8 mouse cellular contexts compared by ENCODE assay signal in the genomic region with DNA sequence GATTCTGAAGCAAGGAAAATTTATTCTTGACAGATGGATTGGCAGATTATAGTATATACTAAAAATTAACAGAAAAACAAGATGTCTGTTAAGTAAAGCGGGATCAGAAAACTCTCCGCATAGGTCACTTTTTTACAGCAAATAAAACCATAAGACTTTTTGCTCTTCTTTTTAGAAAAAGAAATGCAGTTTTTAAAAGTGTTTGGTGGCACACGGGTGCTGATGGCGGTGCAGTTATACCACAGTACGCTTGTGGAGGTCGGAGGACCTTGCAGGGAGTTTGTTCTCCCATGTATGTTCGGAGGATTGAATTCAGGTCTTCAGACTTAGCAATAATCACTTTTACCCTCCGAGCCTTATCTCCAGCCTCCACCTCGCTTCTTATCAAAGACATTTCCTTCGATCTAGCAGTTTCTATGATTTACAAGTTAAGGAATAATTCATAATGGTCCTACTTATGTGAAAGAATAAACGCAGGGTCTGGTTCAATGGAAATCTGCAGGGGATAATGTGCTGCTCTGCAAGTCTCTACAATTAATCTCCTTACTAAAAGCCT.
DNase-seq lines count a peak whose midpoint lies in the region; ATAC-seq and TF ChIP-seq lines count a peak whose summit lies in the region.

No protein-coding gene starts in this region.

- H3K9me3 ChIP-seq in embryonic facial prominence, embryonic 11.5 days (replicated peaks; ENCODE audit: control insufficient read depth, low read length): no peaks in the 10 kb centered on the region
- no peaks in the 10 kb centered on the region for H3K9me3 ChIP-seq in intestine, embryonic 15.5 days
- no peaks in the 10 kb centered on the region for H3K9me3 ChIP-seq in neural tube, embryonic 12.5 days

- peak overlapping the region; percentile 45 for H3K9ac ChIP-seq in embryonic facial prominence, embryonic 11.5 days (replicated peaks; ENCODE audit: low read length)
- peak overlapping the region; percentile 40 for H3K9ac ChIP-seq in intestine, embryonic 15.5 days
- H3K9ac ChIP-seq in neural tube, embryonic 12.5 days: peak overlapping the region; percentile 9

- no peak for ATAC-seq in embryonic facial prominence, embryonic 11.5 days (replicated peaks; ENCODE audit: insufficient number of reproducible peaks, low FRiP score, low TSS enrichment, low read depth)
- no peak for ATAC-seq in intestine, embryonic 15.5 days
- ATAC-seq in neural tube, embryonic 12.5 days (ENCODE audit: low FRiP score, low read depth): no peak; the same call in 1 of the 2 replicates

- no peaks in the 10 kb centered on the region for H3K36me3 ChIP-seq in embryonic facial prominence, embryonic 11.5 days (replicated peaks; ENCODE audit: control insufficient read depth, insufficient read depth, low read depth, low read length)
- no peaks in the 10 kb centered on the region for H3K36me3 ChIP-seq in intestine, embryonic 15.5 days
- H3K36me3 ChIP-seq in neural tube, embryonic 12.5 days: no peaks in the 10 kb centered on the region

- DNase-seq in cerebellum, adult 2 months: peak in 1 of 2 experiments; percentile 38
- DNase-seq in cerebellum, postnatal 4 days (ENCODE audit: low spot score in 2 of 2): no peak
- DNase-seq in 3T3-L1 (ENCODE audit: low read depth, low spot score): peak; percentile 56
- DNase-seq in embryonic facial prominence, embryonic 11.5 days (ENCODE audit: low spot score): peak; percentile 42
- no peak for DNase-seq in right cerebral cortex, postnatal 36 days (ENCODE audit: low spot score in 2 of 2)
- no peak for DNase-seq in kidney, postnatal 10 days

- no peak for TF ChIP-seq CTCF in cerebellum, adult 2 months (IDR thresholded peaks at IDR 0.05; ENCODE audit: borderline replicate concordance, insufficient read depth, low read depth, low read length)

- peak overlapping the region; percentile 79 for H3K4me3 ChIP-seq in cerebellum, adult 2 months (replicated peaks; ENCODE audit: insufficient read depth, low read depth, low read length)
- peak overlapping the region; percentile 22 for H3K4me3 ChIP-seq in embryonic facial prominence, embryonic 11.5 days (ENCODE audit: low read depth, low read length)
- peak overlapping the region; percentile 32 for H3K4me3 ChIP-seq in intestine, embryonic 15.5 days (replicated peaks)
- H3K4me3 ChIP-seq in neural tube, embryonic 12.5 days: peak overlapping the region; percentile 24

- TF ChIP-seq POLR2A in cerebellum, adult 2 months (IDR thresholded peaks at IDR 0.05; ENCODE audit: borderline replicate concordance, insufficient read depth, low read length): no peak

- peak overlapping the region; percentile 97 for H3K27ac ChIP-seq in cerebellum, adult 2 months (ENCODE audit: insufficient read depth, low read length)
- H3K27ac ChIP-seq in embryonic facial prominence, embryonic 11.5 days (replicated peaks; ENCODE audit: low read depth, low read length): peak overlapping the region; percentile 11
- peak overlapping the region; percentile 83 for H3K27ac ChIP-seq in intestine, embryonic 15.5 days
- H3K27ac ChIP-seq in neural tube, embryonic 12.5 days: peak overlapping the region; percentile 80

- no peaks in the 10 kb centered on the region for H3K27me3 ChIP-seq in cerebellum, adult 2 months (ENCODE audit: control insufficient read depth, insufficient read depth, low read length)
- H3K27me3 ChIP-seq in embryonic facial prominence, embryonic 11.5 days (ENCODE audit: control insufficient read depth, insufficient read depth, low read length): no peaks in the 10 kb centered on the region
- H3K27me3 ChIP-seq in intestine, embryonic 15.5 days (replicated peaks): no peaks in the 10 kb centered on the region
- H3K27me3 ChIP-seq in neural tube, embryonic 12.5 days (replicated peaks): no peaks in the 10 kb centered on the region

- 5% methylated on average over 11 of the region's 11 CpGs for WGBS in cerebellum, adult 2 months
- WGBS in embryonic facial prominence, embryonic 11.5 days: 12% methylated on average over 11 of the region's 11 CpGs
- 6% methylated on average over 11 of the region's 11 CpGs for WGBS in intestine, embryonic 15.5 days
- WGBS in neural tube, embryonic 12.5 days: 11% methylated on average over 11 of the region's 11 CpGs

- no peaks in the 10 kb centered on the region; the same call in 1 of the 2 replicates for H3K4me1 ChIP-seq in cerebellum, adult 2 months (ENCODE audit: control insufficient read depth, insufficient read depth, low read length)
- H3K4me1 ChIP-seq in embryonic facial prominence, embryonic 11.5 days (ENCODE audit: control insufficient read depth, insufficient read depth, low read length): no peaks in the 10 kb centered on the region; the same call in 1 of the 2 replicates
- no peaks in the 10 kb centered on the region for H3K4me1 ChIP-seq in intestine, embryonic 15.5 days (replicated peaks)
- H3K4me1 ChIP-seq in neural tube, embryonic 12.5 days: peaks cover 7% of the 10 kb centered on the region; the same call in 1 of the 2 replicates

- peak overlapping the region; percentile 45 for H3K4me2 ChIP-seq in embryonic facial prominence, embryonic 11.5 days (ENCODE audit: low read depth, low read length)
- H3K4me2 ChIP-seq in intestine, embryonic 15.5 days (replicated peaks): peak overlapping the region; percentile 60
- H3K4me2 ChIP-seq in neural tube, embryonic 12.5 days (replicated peaks): peak overlapping the region; percentile 55

Comparison
In these comparisons a context has a peak if more than half of its experiments do, and no peak if none do; other contexts are left out.
1. DNase-seq: peak in 3T3-L1 (single experiment) and embryonic facial prominence, embryonic 11.5 days (single experiment); none in cerebellum, postnatal 4 days (0 of 2), right cerebral cortex, postnatal 36 days (0 of 2) and kidney, postnatal 10 days (single experiment).
2. H3K27ac ChIP-seq: peak in every context shown above with its lines; median percentile 97 in cerebellum, adult 2 months; 83 in intestine, embryonic 15.5 days; 80 in neural tube, embryonic 12.5 days; 11 in embryonic facial prominence, embryonic 11.5 days.
3. H3K4me3 ChIP-seq: peak in every context shown above with its lines; median percentile 79 in cerebellum, adult 2 months; 32 in intestine, embryonic 15.5 days; 24 in neural tube, embryonic 12.5 days; 22 in embryonic facial prominence, embryonic 11.5 days.
4. Peak in every context shown above with its lines, with median percentiles within 50 percentile points of each other: H3K4me2 ChIP-seq and H3K9ac ChIP-seq.